Mouse (Mus musculus) C2C12 (cell line): ENCODE data around the gene Gpn2. TPM values are rescaled to one million over a fixed set of nuclear protein-coding genes. Genes with fewer than 3 reads are reported as not detected.
A peak's percentile ranks its signal among the peaks of the same experiment; 100 is the strongest.

ENCODE experiments used
- H3K27me3 ChIP-seq: one replicate; pipeline ENCODE4 v1.6.1; 2011; ENCODE audit not compliant: control insufficient read depth, insufficient read depth, insufficient read length
- H3K36me3 ChIP-seq: one replicate; pipeline ENCODE4 v1.6.1; 2011; ENCODE audit not compliant: control insufficient read depth, insufficient read depth
- H3K4me3 ChIP-seq: one replicate; pipeline ENCODE4 v1.5.1; 2011; ENCODE audit warnings: mild to moderate bottlenecking, control low read depth; ENCODE audit not compliant: poor library complexity, insufficient read depth, severe bottlenecking
- H3K79me2 ChIP-seq: one replicate; pipeline ENCODE4 v1.6.1; 2011; ENCODE audit not compliant: control insufficient read depth, insufficient read depth
- H3K79me3 ChIP-seq: one replicate; pipeline ENCODE4 v1.6.1; 2011; ENCODE audit warnings: low read depth, control low read depth
- H3ac ChIP-seq: one replicate; pipeline ENCODE3; 2011; ENCODE audit warnings: low read depth; ENCODE audit not compliant: control insufficient read depth, insufficient read length
- CEBPB ChIP-seq: IDR thresholded peaks from one replicate; pipeline ENCODE4 v1.6.1; 2011; ENCODE audit warnings: low read depth, mild to moderate bottlenecking, control low read depth, moderate library complexity
- CTCF ChIP-seq: IDR thresholded peaks from one replicate; pipeline ENCODE4 v1.5.1; 2011; ENCODE audit not compliant: control insufficient read depth, insufficient read depth, insufficient read length
- FOSL1 ChIP-seq: IDR thresholded peaks from one replicate; pipeline ENCODE4 v1.8.0; 2011; ENCODE audit warnings: mild to moderate bottlenecking, low read length; ENCODE audit not compliant: poor library complexity, insufficient read depth, severe bottlenecking
- MAX ChIP-seq: IDR thresholded peaks from one replicate; pipeline ENCODE4 v1.6.1; 2011; ENCODE audit warnings: mild to moderate bottlenecking, control low read depth
- MYOD1 ChIP-seq: IDR thresholded peaks from one replicate; pipeline ENCODE4 v1.6.1; 2011; ENCODE audit warnings: low read depth; ENCODE audit not compliant: control insufficient read depth, insufficient read length
- MYOG ChIP-seq: IDR thresholded peaks from one replicate; pipeline ENCODE4 v1.6.1; 2011; ENCODE audit not compliant: control insufficient read depth, insufficient read length; ENCODE audit errors: extremely low read depth
- USF1 ChIP-seq: IDR thresholded peaks from one replicate; pipeline ENCODE4 v1.6.1; 2011; ENCODE audit warnings: low read depth, mild to moderate bottlenecking, control low read depth, moderate library complexity
- polyA plus RNA-seq: library from polyadenylated mRNA; unstranded; fragments of >200 nt; fragmentation: generic; extraction: Trizol; gene quantifications from one replicate; pipeline ENCODE4 v1.2.1, GENCODE M21; 2012; ENCODE audit warnings: missing spikeins

Gene Gpn2
- polyA plus RNA-seq, 1 experiment = 44.1 TPM

- H3K79me3 ChIP-seq = peaks cover 20% of the 10 kb centered on the region
- peaks cover 4% of the 10 kb centered on the region for H3K36me3 ChIP-seq
- H3K79me2 ChIP-seq = peaks cover 40% of the 10 kb centered on the region
- H3ac ChIP-seq = no peak overlapping the region
- H3K27me3 ChIP-seq = no peaks in the 10 kb centered on the region
- no peak overlapping the region for H3K4me3 ChIP-seq
- TF ChIP-seq MYOG (no peak), MAX (no peak), FOSL1 (no peak), MYOD1 (no peak)
Measured at GRCm38 (mm10) chr4:133627039-133627438, 42.9 kb downstream of the Gpn2 start.

GRCm38 (mm10) chr4:133628517-133628916 lies 44.4 kb downstream of the Gpn2 start:
- H3ac ChIP-seq = no peak overlapping the region
- H3K4me3 ChIP-seq = no peak overlapping the region
- H3K79me2 ChIP-seq = peaks cover 48% of the 10 kb centered on the region
- H3K27me3 ChIP-seq = no peaks in the 10 kb centered on the region
- TF ChIP-seq FOSL1 (no peak), USF1 (no peak), MAX (no peak), MYOG (no peak), CEBPB (no peak), CTCF (no peak), MYOD1 (no peak)
- H3K79me3 ChIP-seq = peaks cover 25% of the 10 kb centered on the region
- H3K36me3 ChIP-seq = no peaks in the 10 kb centered on the region

GRCm38 (mm10) chr4:133629191-133629590 lies 45.0 kb downstream of the Gpn2 start:
- Histone ChIP-seq H3K27me3 (no peaks in the 10 kb centered on the region), H3ac (no peak overlapping the region), H3K36me3 (no peaks in the 10 kb centered on the region), H3K4me3 (no peak overlapping the region), H3K79me2 (peaks cover 48% of the 10 kb centered on the region), H3K79me3 (peaks cover 25% of the 10 kb centered on the region)
- no peak for TF ChIP-seq FOSL1
- no peak for TF ChIP-seq CTCF
- no peak for TF ChIP-seq MAX
- TF ChIP-seq USF1 = no peak
- no peak for TF ChIP-seq CEBPB
- no peak for TF ChIP-seq MYOD1
- TF ChIP-seq MYOG = no peak

GRCm38 (mm10) chr4:133630326-133630920 lies 46.3 kb downstream of the Gpn2 start:
- Histone ChIP-seq H3ac (no peak overlapping the region), H3K79me3 (peaks cover 25% of the 10 kb centered on the region), H3K27me3 (no peaks in the 10 kb centered on the region), H3K36me3 (no peaks in the 10 kb centered on the region), H3K79me2 (peaks cover 48% of the 10 kb centered on the region), H3K4me3 (no peak overlapping the region)
- no peak for TF ChIP-seq MAX
- no peak for TF ChIP-seq USF1
- TF ChIP-seq MYOG = no peak
- TF ChIP-seq CTCF = no peak
- TF ChIP-seq MYOD1 = no peak
- no peak for TF ChIP-seq CEBPB
- no peak for TF ChIP-seq FOSL1

- no peak for TF ChIP-seq FOSL1
- TF ChIP-seq MYOD1 = no peak
- TF ChIP-seq MAX = no peak
- TF ChIP-seq CEBPB = no peak
- no peak overlapping the region for H3K4me3 ChIP-seq
- H3ac ChIP-seq = no peak overlapping the region
- no peaks in the 10 kb centered on the region for H3K27me3 ChIP-seq
- peaks cover 25% of the 10 kb centered on the region for H3K79me3 ChIP-seq
- H3K36me3 ChIP-seq = no peaks in the 10 kb centered on the region
- H3K79me2 ChIP-seq = peaks cover 48% of the 10 kb centered on the region
Measured at GRCm38 (mm10) chr4:133631071-133631768, 47.1 kb downstream of the Gpn2 start.

- peaks cover 25% of the 10 kb centered on the region for H3K79me3 ChIP-seq
- no peak overlapping the region for H3ac ChIP-seq
- peaks cover 48% of the 10 kb centered on the region for H3K79me2 ChIP-seq
- H3K4me3 ChIP-seq = peak overlapping the region; percentile 46
- no peaks in the 10 kb centered on the region for H3K36me3 ChIP-seq
- no peaks in the 10 kb centered on the region for H3K27me3 ChIP-seq
- TF ChIP-seq MYOG (no peak), MAX (no peak), FOSL1 (no peak), CEBPB (no peak), USF1 (no peak), CTCF (no peak), MYOD1 (no peak)
Measured at GRCm38 (mm10) chr4:133631769-133632411, 47.7 kb downstream of the Gpn2 start.
